Mouse (Mus musculus) heart, postnatal 10 days (tissue): ENCODE results near the gene Cacna1c. TPM values are rescaled to one million over a fixed set of nuclear protein-coding genes. Genes with fewer than 3 reads are reported as not detected.
A peak's percentile ranks its signal among the peaks of the same experiment; 100 is the strongest.

Experiments used
- DNase-seq, 2 experiments: peaks; one replicate each; pipeline ENCODE4 v3.0.0; 2021
- intact Hi-C: fragments of 180-260 bp; cut with DNase I; formaldehyde crosslinking; loops from one replicate; pipeline ENCODE4 v1.15.1; 2025
- total RNA-seq, 2 experiments: library from RNA; stranded (reverse); gene quantifications; 2 replicates each; pipeline ENCODE4 v1.2.3; 2021

Gene Cacna1c
- total RNA-seq, 2 experiments from 2014 or later = 207 to 222 TPM

GRCm38 (mm10) chr6:119027880-119028279 is 168.3 kb downstream of the Cacna1c start:
- intact Hi-C loops = no loop called here
- DNase-seq = no peak

- no peak for DNase-seq
- intact Hi-C loops = no loop called here
These were observed 173.4 kb downstream of the Cacna1c start for GRCm38 (mm10) chr6:119022850-119023249.

GRCm38 (mm10) chr6:119021226-119021625 is 175.0 kb downstream of the Cacna1c start:
- intact Hi-C loops = no loop called here
- DNase-seq = no peak

GRCm38 (mm10) chr6:119018956-119019355 is 177.3 kb downstream of the Cacna1c start:
- peak; percentile 34 to 54 for DNase-seq
- intact Hi-C loops = no loop called here

DNA sequence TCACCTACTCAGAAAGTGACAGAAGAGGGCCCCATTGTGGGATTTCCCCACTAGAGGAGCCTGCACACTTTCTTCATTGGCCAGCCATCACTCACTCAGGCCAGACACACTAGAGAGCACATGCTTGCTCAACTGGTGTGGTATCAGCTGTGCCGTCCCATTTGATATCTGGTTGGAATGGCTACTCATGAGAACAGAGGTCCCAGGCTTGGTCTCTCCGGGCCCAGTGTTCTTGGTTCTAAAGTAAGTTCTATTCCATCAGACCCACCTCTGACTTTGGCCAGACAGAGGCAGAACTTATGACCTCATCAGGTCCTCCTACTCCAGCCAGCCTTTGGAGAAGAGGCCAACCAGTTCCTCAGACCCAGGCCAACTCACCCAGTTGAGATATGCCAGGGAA is 178.0 kb downstream of the Cacna1c start:
- DNase-seq = no peak
- intact Hi-C loops = no loop called here

- no peak for DNase-seq
- intact Hi-C loops = no loop called here
These were observed 178.7 kb downstream of the Cacna1c start for GRCm38 (mm10) chr6:119017498-119017897.

DNA sequence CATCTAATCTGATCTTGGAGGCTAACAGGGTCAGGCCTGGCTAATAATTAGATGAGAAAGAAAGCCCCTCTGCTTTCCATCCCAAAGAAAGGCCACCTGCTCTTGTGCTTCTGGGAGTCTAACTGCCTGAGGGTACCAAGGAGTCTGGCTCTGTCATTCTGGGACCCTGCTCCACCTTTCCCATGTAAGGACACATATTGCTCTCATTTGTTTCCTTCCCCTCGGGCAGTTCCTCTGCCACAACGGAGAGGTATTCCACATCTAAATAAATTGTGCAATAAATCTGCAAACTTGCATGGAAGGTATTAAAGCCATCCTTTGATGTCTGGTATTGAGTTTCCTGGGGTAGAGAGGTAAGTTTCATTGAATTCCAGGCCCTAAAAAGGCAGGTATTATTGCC is 180.9 kb downstream of the Cacna1c start:
- intact Hi-C loops = no loop called here
- DNase-seq = no peak

DNA sequence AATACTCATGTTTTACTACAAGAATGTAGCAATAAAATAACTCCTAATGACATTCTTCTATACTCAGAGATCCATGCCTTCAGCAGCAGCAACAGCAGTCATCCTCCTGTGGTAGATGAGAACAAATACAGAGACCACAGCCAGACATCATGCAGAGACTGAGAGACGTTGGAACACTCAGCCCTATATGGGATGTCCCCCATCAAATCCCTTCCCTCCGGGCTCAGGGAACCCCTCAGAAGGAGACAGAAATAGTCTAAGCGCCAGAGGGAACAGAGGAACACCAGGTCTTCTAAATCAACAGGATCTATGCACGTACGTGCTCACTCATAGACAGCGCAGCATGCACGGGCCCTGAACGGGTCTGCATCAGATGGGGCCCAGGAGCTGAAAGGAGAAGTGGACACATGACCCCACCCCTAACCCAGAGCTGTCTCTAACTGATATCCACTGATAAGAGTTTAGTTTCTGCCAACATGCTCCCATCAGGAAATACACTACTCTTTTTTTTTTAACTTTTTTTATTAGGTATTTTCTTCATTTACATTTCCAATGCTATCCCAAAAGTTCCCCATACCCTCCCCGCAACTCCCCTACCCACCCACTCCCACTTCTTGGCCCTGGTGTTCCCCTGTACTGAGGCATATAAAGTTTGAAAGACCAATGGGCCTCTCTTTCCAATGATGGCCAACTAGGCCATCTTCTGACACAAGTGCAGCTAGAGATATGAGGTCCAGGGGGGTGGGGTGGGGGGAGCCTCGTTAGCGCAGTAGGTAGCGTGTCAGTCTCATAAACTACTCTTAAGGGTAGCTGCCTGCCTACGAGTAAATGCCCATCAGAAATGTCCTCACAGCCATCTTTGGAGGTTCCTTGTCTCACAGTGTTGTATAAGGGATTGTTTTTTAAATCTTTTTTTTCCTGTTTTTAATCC is 182.8 kb downstream of the Cacna1c start:
- DNase-seq = no peak
- intact Hi-C loops = no loop called here

- DNase-seq = no peak
- intact Hi-C loops = no loop called here
These were observed 185.3 kb downstream of the Cacna1c start for GRCm38 (mm10) chr6:119010875-119011274.

DNA sequence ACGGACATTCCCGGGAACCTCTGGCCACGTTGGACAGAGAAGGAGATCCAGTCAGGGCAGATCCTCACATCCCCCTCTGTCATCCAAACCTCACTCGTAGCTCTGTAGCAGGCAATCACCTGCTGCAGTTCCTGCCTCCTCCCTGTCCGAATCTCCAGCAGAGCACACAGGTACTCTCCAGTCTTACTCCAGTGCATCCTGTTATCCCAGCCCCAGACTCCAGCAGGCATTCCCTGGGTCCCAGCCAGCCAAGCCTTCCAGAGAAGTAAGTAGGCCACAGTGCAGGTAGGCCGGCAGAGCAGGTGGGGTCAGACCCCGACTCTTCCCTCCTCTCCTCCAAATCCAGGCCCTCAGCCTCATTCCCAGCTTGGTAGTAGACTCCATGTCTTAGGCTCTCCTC is 186.7 kb downstream of the Cacna1c start:
- DNase-seq = no peak
- intact Hi-C loops = no loop called here

- DNase-seq = no peak
- intact Hi-C loops = no loop called here
These were observed 187.5 kb downstream of the Cacna1c start for GRCm38 (mm10) chr6:119008638-119009166.

DNA sequence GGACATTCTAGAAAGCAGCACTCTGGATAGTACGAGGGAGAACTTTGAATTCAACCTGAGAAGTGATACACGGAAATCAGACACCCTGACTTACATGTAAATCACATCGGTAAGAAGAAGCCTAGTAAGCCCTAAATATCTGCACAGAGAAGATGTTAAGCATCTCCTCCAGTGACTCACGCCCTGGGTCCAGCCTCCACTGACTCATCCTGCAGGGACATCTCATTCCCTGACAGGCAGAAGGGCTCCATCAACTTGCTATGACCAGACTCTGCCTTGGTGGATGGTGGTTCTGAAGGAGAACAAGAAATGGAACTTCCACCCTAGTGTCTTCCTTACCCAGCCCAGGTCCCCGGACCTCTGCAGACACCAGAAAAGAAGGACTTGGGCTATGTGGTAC is 191.6 kb downstream of the Cacna1c start:
- DNase-seq = no peak
- intact Hi-C loops = no loop called here

DNA sequence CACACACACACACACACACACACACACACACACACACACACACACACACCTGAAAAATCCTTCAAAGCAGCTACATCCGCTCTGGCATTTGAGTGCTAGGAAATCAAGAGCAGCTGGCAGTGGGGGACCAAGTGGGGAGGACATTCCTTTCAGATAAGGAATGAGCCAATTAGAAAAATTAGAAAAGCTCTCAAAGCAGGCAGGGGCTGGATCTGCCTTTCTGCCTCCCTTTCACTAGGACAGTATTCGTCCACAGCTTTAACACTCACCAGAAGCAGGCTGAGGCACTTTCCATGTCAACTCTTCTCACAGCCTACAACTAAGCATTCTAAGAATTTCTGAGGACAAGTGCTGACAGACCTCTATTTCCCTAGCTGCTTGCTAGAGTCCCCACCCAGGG is 194.8 kb downstream of the Cacna1c start:
- intact Hi-C loops = no loop called here
- DNase-seq = peak in 1 of 2 experiments; percentile 40

GRCm38 (mm10) chr6:119000255-119000654 is 196.0 kb downstream of the Cacna1c start:
- DNase-seq = no peak
- intact Hi-C loops = no loop called here

- intact Hi-C loops = no loop called here
- DNase-seq = peak in 1 of 2 experiments; percentile 31
These were observed 196.8 kb downstream of the Cacna1c start for GRCm38 (mm10) chr6:118999329-118999875.

DNA sequence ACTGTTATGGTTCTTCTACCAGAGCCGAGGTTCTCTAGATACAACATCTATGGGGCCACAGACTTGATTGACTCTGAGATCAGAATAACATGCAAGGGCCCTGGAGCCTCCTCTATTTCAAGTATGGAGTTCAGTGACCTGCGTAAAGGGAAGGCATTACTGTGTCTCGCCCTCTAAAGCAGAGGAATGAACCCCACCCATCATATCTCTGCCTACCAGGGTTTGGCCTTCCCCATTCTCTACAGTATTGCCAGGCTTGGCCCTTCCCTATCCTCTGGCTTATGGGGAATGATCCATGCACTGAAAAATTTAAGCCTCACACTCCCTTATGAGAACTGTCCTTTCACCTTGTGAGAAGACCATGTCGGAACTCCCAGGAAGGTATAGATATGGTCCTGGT is 198.8 kb downstream of the Cacna1c start:
- intact Hi-C loops = no loop called here
- DNase-seq = no peak

- DNase-seq = no peak
- intact Hi-C loops = no loop called here
These were observed 201.8 kb downstream of the Cacna1c start for GRCm38 (mm10) chr6:118994272-118995061.

- DNase-seq = peak in 1 of 2 experiments; percentile 41
- intact Hi-C loops = no loop called here
These were observed 203.8 kb downstream of the Cacna1c start for GRCm38 (mm10) chr6:118992391-118992790.

DNA sequence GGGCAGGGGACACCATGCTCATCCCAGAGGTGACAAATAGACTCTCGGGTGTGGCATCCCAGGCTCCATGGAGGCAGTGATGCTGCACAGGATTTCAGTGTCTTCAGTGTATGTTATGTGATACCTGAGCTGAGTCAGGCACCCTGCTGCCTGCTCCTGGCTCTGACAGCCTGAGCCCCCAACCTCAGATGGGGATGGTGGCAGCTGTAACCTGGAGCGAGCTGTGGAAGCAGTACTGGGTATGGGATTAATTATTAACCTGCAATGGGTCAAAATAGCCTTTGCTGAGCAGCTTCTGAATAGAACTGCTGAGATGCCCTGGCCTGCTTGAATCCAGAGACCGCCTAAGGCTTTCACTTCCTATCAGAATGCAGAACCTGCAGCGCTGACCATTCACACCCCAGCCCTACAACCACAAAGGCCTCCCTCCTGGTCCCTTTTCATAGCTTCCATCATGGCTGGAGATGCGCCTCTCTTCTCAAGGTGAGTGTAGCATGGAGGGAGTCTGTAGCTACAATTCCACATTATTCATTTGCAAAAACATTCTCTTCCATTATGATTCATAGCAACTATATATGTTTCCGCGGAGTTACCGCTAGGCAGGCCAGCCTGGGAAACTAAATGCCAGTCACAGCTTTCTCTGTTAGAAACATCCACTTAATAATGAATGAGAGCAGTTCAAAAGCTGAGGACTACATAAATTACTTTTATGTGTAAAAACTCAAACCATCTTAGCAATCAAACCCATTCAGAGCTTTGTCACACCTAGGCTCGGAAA is 206.0 kb downstream of the Cacna1c start:
- DNase-seq = no peak
- intact Hi-C loops = no loop called here

GRCm38 (mm10) chr6:118984181-118984901 is 211.9 kb downstream of the Cacna1c start:
- intact Hi-C loops = no loop called here
- no peak for DNase-seq
